Mouse (Mus musculus): Measurements from ENCODE around the gene Grip2. TPM values are rescaled to one million over a fixed set of nuclear protein-coding genes. Genes with fewer than 3 reads are reported as not detected.

The Grip2 gene
- polyA plus RNA-seq, 1 experiment from 2014 or later: 2.1 TPM

DNA sequence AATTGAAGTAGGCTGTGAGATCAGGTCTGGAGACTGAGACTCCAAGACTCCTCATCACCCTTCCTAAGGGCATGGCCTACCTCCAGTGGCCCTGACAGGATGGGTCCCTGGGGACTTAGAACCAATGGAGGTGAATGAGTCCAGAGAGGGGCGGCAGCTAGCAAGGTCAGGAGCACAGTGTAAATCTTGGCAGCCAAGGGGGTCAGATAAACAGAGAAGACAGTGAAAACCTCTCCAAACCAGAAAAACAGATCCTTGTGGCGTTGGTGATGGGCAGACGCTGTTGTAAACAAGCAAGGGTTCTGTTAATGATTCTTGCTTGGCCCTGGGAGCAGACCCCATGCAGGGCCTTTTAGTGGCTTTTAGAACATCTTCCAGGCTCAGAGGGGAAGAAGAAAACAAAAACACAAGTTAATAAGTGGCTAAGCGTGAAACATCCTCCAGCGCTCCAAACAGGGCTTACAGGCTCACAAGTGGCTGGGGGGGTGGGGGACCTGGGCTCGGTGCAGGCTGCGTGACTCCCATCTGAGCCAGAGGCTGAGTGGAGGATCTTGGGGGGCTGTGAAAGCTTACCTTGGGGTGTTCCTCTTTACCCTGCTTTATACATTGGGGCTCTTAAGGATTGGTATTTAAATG is 81.0 kb downstream of the Grip2 start:
- Histone ChIP-seq H3K9me3 (peaks cover 3% of the 10 kb centered on the region; the same call in 1 of the 2 replicates), H3K9ac (replicated peaks) (no peak overlapping the region), H3K36me3 (peaks cover 81% of the 10 kb centered on the region), H3K4me2 (replicated peaks) (no peak overlapping the region), H3K4me3 (no peak overlapping the region), H3K27me3 (no peaks in the 10 kb centered on the region), H3K27ac (replicated peaks) (no peak overlapping the region), H3K4me1 (no peaks in the 10 kb centered on the region)
- ATAC-seq (ENCODE audit: low FRiP score, low read depth): no peak
- 84% methylated on average over 7 of the region's 7 CpGs for WGBS

- peaks cover 76% of the 10 kb centered on the region for H3K36me3 ChIP-seq
- no peaks in the 10 kb centered on the region for H3K4me1 ChIP-seq
- H3K4me2 ChIP-seq (replicated peaks): no peak overlapping the region
- peaks cover 3% of the 10 kb centered on the region; the same call in 1 of the 2 replicates for H3K9me3 ChIP-seq
- no peak overlapping the region for H3K9ac ChIP-seq (replicated peaks)
- ATAC-seq (ENCODE audit: low FRiP score, low read depth): no peak
- no peak overlapping the region for H3K27ac ChIP-seq (replicated peaks)
- no peaks in the 10 kb centered on the region for H3K27me3 ChIP-seq
- no peak overlapping the region for H3K4me3 ChIP-seq
- WGBS: 86% methylated on average over 3 of the region's 3 CpGs
Observed at GRCm38 (mm10) chr6:91745246-91745645, 81.8 kb downstream of the Grip2 start.

DNA sequence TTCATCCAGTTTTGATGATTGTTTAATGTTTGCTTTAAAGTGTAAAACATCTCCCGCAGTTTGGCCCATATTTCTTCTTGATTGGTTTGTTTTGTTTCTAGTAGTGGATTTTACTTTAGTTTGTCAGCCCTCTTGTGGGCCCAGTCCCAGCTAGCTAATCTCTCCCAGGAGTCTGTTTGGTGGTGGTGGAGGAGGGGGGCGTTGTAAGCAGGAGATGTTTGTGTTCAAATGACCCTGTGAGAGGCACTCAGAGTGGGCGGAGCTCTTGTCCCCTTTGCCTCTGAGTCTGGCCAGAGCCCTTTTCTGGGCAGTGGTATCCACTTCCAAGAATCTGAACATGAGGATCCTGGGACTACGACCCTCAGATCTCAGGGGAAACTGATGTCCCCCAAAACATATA is 83.2 kb downstream of the Grip2 start:
- no peaks in the 10 kb centered on the region for H3K27me3 ChIP-seq
- H3K36me3 ChIP-seq: peaks cover 74% of the 10 kb centered on the region
- H3K9me3 ChIP-seq: no peaks in the 10 kb centered on the region; the same call in 1 of the 2 replicates
- no peak overlapping the region for H3K27ac ChIP-seq (replicated peaks)
- no peak overlapping the region for H3K4me2 ChIP-seq (replicated peaks)
- no peak overlapping the region for H3K4me3 ChIP-seq
- no peak for ATAC-seq (ENCODE audit: low FRiP score, low read depth)
- no peaks in the 10 kb centered on the region for H3K4me1 ChIP-seq
- H3K9ac ChIP-seq (replicated peaks): no peak overlapping the region
- 68% methylated on average over 4 of the region's 4 CpGs for WGBS

DNA sequence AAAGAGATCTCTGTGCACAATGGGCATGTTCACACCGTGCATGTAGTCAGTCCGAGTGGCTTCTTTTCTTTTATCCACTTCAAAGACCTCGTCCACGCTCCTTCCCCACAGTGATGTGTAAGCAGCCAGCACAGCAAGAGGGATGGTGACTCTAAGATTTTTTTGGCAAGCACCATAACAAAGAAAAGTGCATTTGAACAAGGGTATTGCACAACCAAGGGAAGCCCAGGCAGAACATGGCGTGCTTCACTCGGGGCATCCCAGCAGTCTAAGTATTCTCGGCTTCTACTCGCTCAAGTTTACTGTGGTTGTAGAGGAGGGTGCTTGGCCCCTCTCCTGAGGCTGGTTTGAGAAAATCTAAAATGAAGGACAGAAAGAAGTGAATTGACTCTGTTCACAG is 84.1 kb downstream of the Grip2 start:
- peaks cover 74% of the 10 kb centered on the region for H3K36me3 ChIP-seq

GRCm38 (mm10) chr6:91742466-91742865 is 84.6 kb downstream of the Grip2 start:
- Histone ChIP-seq H3K27me3 (no peaks in the 10 kb centered on the region), H3K4me1 (peaks cover 6% of the 10 kb centered on the region; the same call in 1 of the 2 replicates), H3K4me3 (no peak overlapping the region), H3K9ac (replicated peaks) (no peak overlapping the region), H3K36me3 (peaks cover 74% of the 10 kb centered on the region), H3K27ac (replicated peaks) (no peak overlapping the region), H3K4me2 (replicated peaks) (no peak overlapping the region), H3K9me3 (no peaks in the 10 kb centered on the region)
- no peak for ATAC-seq (ENCODE audit: low FRiP score, low read depth)
- 83% methylated on average over 3 of the region's 3 CpGs for WGBS

More for the DNA sequence above, 84.1 kb downstream of the Grip2 start:
- Histone ChIP-seq H3K9ac (replicated peaks) (no peak overlapping the region), H3K9me3 (no peaks in the 10 kb centered on the region), H3K27me3 (no peaks in the 10 kb centered on the region), H3K4me3 (no peak overlapping the region), H3K4me2 (replicated peaks) (no peak overlapping the region), H3K27ac (replicated peaks) (no peak overlapping the region), H3K4me1 (peaks cover 3% of the 10 kb centered on the region; the same call in 1 of the 2 replicates)
- no peak for ATAC-seq (ENCODE audit: low FRiP score, low read depth)
- 82% methylated on average over 8 of the region's 8 CpGs for WGBS

- Histone ChIP-seq H3K27me3 (no peaks in the 10 kb centered on the region), H3K9me3 (no peaks in the 10 kb centered on the region), H3K27ac (replicated peaks) (no peak overlapping the region), H3K9ac (replicated peaks) (no peak overlapping the region), H3K4me3 (no peak overlapping the region), H3K4me1 (peaks cover 6% of the 10 kb centered on the region; the same call in 1 of the 2 replicates), H3K36me3 (peaks cover 77% of the 10 kb centered on the region), H3K4me2 (replicated peaks) (no peak overlapping the region)
- peak; percentile 68; the same call in 1 of the 2 replicates for ATAC-seq (ENCODE audit: low FRiP score, low read depth)
- 63% methylated on average over 11 of the region's 11 CpGs for WGBS
Observed at GRCm38 (mm10) chr6:91741046-91741445, 86.0 kb downstream of the Grip2 start.

- H3K4me3 ChIP-seq: no peak overlapping the region
- no peak overlapping the region for H3K4me2 ChIP-seq (replicated peaks)
- 20% methylated on average over 5 of the region's 5 CpGs for WGBS
- ATAC-seq (ENCODE audit: low FRiP score, low read depth): no peak
- no peak overlapping the region for H3K9ac ChIP-seq (replicated peaks)
- no peaks in the 10 kb centered on the region for H3K9me3 ChIP-seq
- no peaks in the 10 kb centered on the region for H3K27me3 ChIP-seq
- H3K27ac ChIP-seq (replicated peaks): no peak overlapping the region
- peaks cover 83% of the 10 kb centered on the region for H3K36me3 ChIP-seq
- H3K4me1 ChIP-seq: peaks cover 6% of the 10 kb centered on the region; the same call in 1 of the 2 replicates
Observed at GRCm38 (mm10) chr6:91738058-91738457, 89.0 kb downstream of the Grip2 start.

DNA sequence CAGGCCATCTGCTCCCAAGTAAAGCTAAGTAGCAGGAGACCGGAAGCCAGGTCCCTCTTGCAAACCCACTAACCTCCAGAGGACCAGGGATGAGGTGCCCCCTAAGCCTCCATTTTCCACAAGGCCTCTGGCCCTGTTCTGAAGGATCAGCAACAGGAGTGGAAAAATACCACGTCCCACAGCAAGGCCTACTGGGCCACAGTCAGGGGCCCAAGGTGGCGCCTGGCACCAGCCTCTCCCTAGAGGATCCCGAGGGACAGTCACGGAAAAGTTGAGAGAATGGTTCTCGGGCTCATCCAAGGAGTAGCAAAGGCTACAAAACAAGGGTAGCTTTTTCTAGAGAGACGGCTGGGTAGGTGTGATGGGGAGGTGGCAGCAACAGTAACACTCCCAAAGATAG is 89.6 kb downstream of the Grip2 start:
- 86% methylated on average over 7 of the region's 7 CpGs for WGBS
- Histone ChIP-seq H3K4me3 (no peak overlapping the region), H3K27me3 (no peaks in the 10 kb centered on the region), H3K27ac (replicated peaks) (no peak overlapping the region), H3K9ac (replicated peaks) (no peak overlapping the region), H3K36me3 (peaks cover 84% of the 10 kb centered on the region), H3K4me2 (replicated peaks) (no peak overlapping the region), H3K4me1 (peaks cover 6% of the 10 kb centered on the region; the same call in 1 of the 2 replicates), H3K9me3 (no peaks in the 10 kb centered on the region)
- no peak for ATAC-seq (ENCODE audit: low FRiP score, low read depth)

DNA sequence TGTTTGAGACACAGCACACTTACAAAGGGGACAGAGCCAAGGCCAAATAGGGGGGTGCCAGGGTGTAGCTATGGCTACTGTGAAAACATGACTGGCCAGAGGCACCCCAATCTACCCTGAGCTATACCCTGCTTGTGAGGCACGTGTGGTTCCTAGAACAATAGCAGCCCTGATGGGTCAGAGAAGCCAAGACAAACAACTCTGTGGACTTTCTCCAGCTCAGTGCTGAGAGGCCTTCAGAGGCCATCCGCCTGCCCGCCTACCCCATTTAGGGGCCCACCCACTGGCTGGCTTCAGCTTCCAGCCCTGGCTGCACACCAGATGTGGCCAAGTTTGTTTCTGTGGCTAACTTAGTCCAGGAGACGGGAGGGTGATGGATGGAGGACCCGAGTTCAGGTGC is 90.6 kb downstream of the Grip2 start:
- H3K36me3 ChIP-seq: peaks cover 83% of the 10 kb centered on the region
- H3K4me2 ChIP-seq (replicated peaks): no peak overlapping the region
- 60% methylated on average over 5 of the region's 5 CpGs for WGBS
- peaks cover 6% of the 10 kb centered on the region; the same call in 1 of the 2 replicates for H3K4me1 ChIP-seq
- ATAC-seq (ENCODE audit: low FRiP score, low read depth): no peak
- no peak overlapping the region; the same call in 1 of the 2 replicates for H3K27ac ChIP-seq (replicated peaks)
- H3K9ac ChIP-seq (replicated peaks): no peak overlapping the region
- H3K4me3 ChIP-seq: no peak overlapping the region
- no peaks in the 10 kb centered on the region for H3K27me3 ChIP-seq
- no peaks in the 10 kb centered on the region for H3K9me3 ChIP-seq

DNA sequence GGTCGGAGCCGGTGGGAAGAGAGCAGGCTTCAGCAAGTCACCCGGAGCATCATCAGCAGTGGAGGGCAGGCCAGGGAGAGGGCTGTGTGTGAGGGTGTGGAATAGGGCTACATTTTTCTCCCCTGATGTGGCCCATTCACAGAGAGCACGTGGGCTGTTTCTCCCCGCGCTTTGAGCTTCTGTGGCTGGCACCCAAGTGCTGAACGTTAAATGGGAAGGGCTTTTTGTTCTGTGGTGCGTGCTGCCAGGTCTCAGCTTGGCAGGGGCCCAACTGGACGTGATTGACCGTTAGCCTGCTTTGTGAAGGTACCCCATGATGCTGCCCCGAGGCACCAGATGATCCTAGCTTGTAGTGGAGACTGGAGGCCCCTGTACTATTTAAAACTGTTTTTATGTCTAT is 94.9 kb downstream of the Grip2 start:
- Histone ChIP-seq H3K36me3 (peaks cover 64% of the 10 kb centered on the region), H3K9me3 (no peaks in the 10 kb centered on the region), H3K4me1 (peaks cover 34% of the 10 kb centered on the region), H3K9ac (replicated peaks) (no peak overlapping the region), H3K4me2 (replicated peaks) (no peak overlapping the region), H3K27me3 (no peaks in the 10 kb centered on the region), H3K4me3 (no peak overlapping the region), H3K27ac (replicated peaks) (no peak overlapping the region)
- no peak for ATAC-seq (ENCODE audit: low FRiP score, low read depth)
- 81% methylated on average over 11 of the region's 11 CpGs for WGBS

DNA sequence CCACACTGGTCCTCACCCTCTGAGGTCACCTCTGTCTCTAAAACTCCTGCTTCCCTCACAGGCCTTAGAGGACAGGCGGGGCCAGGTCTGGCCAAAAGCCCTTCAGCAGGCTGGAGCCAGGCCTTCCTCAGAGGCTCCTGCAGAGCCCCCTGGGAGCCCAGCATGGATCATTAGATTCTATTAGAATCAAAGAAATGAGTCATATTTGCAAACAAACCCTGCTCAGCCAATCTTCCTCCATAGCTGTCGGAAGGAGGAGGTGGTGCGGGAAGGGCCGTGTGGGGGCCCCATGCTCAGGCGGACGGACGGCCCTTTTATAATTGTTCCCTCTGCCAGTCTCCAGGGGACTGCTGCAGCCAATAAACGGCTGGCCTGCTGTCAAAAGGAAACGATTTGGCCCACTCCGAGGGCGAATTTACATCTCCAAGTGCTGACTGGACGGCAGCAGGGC is 97.3 kb downstream of the Grip2 start:
- no peak overlapping the region for H3K4me3 ChIP-seq
- H3K27me3 ChIP-seq: no peaks in the 10 kb centered on the region
- peak overlapping the region; percentile 6; the same call in 1 of the 2 replicates for H3K4me2 ChIP-seq (replicated peaks)
- H3K4me1 ChIP-seq: peaks cover 34% of the 10 kb centered on the region
- H3K9me3 ChIP-seq: no peaks in the 10 kb centered on the region
- 7% methylated on average over 12 of the region's 12 CpGs for WGBS
- peak overlapping the region; percentile 85 for H3K27ac ChIP-seq (replicated peaks)
- peak; percentile 72 for ATAC-seq (ENCODE audit: low FRiP score, low read depth)
- H3K9ac ChIP-seq (replicated peaks): peak overlapping the region; percentile 32; the same call in 1 of the 2 replicates
- peaks cover 62% of the 10 kb centered on the region for H3K36me3 ChIP-seq

DNA sequence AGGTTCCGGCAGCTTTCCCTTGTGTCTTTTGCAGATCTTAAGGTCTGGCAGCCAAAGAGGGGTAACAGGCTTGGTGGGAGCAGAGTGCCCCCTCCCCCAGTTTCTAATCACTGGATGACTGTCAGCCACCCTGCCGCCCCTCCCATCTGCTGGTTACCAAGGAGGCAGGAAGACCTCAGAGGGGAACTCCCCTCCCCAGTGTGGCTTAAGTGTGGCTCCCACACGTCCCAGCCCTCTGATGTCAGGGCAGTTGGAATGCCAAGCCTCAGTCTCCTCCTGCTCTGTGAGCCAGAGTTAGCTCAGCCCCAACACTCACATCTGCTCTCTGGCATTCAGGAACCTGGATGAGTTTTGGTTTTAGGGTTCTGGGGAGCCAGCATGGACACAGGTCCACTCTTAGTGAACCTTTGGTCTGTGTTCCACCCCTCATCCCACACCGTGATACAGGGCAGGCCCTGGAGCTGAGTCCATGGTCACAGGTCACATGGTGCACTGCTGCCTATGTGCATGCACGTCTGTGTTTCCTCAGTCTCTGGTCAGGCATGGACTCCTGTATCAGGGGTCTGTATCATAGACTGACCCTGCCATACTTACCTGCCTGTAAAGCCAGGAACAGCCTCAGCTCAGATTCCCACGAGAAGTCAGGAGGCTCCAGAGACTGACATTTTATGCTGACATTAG is 98.0 kb downstream of the Grip2 start:
- peak; percentile 45 for ATAC-seq (ENCODE audit: low FRiP score, low read depth)
- H3K36me3 ChIP-seq: peaks cover 64% of the 10 kb centered on the region

More for the DNA sequence above, 98.0 kb downstream of the Grip2 start:
- Histone ChIP-seq H3K4me2 (replicated peaks) (no peak overlapping the region), H3K4me3 (no peak overlapping the region), H3K27ac (replicated peaks) (peak overlapping the region; percentile 85), H3K9me3 (no peaks in the 10 kb centered on the region), H3K9ac (replicated peaks) (peak overlapping the region; percentile 32; the same call in 1 of the 2 replicates), H3K27me3 (no peaks in the 10 kb centered on the region), H3K4me1 (peaks cover 34% of the 10 kb centered on the region)
- WGBS: 25% methylated on average over 6 of the region's 6 CpGs
